Mouse (Mus musculus): Measurements from ENCODE around the gene Adgrb2.

DNA sequence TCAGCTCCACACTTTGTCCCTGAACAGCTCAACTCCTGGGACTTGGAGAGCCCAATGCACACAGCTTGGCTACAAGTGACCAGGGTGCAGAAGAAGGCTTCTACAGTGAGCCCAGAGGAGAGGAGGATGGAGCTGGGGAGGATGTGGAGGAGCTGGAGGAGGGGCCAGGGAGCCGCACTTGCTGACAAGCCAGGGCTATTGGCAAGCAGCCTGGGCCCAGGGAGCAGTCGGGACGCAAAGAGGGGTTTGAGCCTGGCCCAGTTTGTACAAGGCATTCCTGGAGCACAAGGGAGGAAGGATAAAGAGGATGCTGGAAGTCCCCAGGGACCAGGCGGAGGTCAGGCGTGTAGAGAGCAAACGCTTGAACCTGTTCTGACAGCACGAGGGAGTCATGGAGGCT is 12.7 kb upstream of the Adgrb2 start:
- TF ChIP-seq CTCF (IDR thresholded peaks at IDR 0.05; ENCODE audit: borderline replicate concordance, control insufficient read depth, extremely low read depth, insufficient read depth, low read length, poor library complexity) (no peak), POLR2A (IDR thresholded peaks at IDR 0.05; ENCODE audit: control insufficient read depth, extremely low read depth, insufficient read depth, low read length, poor library complexity) (no peak)
